Mouse (Mus musculus) heart, adult 9 months (tissue): ENCODE data around the gene Sh3pxd2b.

ENCODE experiments used
- DNase-seq, 2 experiments: peaks; one replicate each; pipeline ENCODE4 v3.0.0; 2022; ENCODE audit warnings: low spot score in 2 of 2

The Sh3pxd2b gene

GRCm38 (mm10) chr11:32347607-32348432 lies at the start of gene Sh3pxd2b:
Gene Sh3pxd2b (plus strand): TSS chr11:32347820.
- no peak for DNase-seq

- DNase-seq, result no peak
These were observed 49.6 kb upstream of the Sh3pxd2b start for GRCm38 (mm10) chr11:32297866-32298531.

- DNase-seq, result no peak
These were observed 49.1 kb upstream of the Sh3pxd2b start for GRCm38 (mm10) chr11:32298532-32298918.

- peak in 1 of 2 experiments; percentile 43 for DNase-seq
These were observed 47.8 kb upstream of the Sh3pxd2b start, which contains the start of gene Hbq1a for GRCm38 (mm10) chr11:32299865-32300264. Gene Hbq1a (plus strand): TSS chr11:32300069.

- DNase-seq, result no peak
These were observed 47.0 kb upstream of the Sh3pxd2b start for GRCm38 (mm10) chr11:32300279-32301267.

GRCm38 (mm10) chr11:32301506-32301905 lies 46.1 kb upstream of the Sh3pxd2b start:
- no peak for DNase-seq

GRCm38 (mm10) chr11:32302824-32303419 lies 44.7 kb upstream of the Sh3pxd2b start:
- peak; percentile 23 to 37 for DNase-seq

GRCm38 (mm10) chr11:32303455-32303854 lies 44.2 kb upstream of the Sh3pxd2b start:
- DNase-seq, result no peak

GRCm38 (mm10) chr11:32307006-32307405 lies 40.6 kb upstream of the Sh3pxd2b start:
- no peak for DNase-seq

- DNase-seq, result no peak
These were observed 38.2 kb upstream of the Sh3pxd2b start for GRCm38 (mm10) chr11:32309446-32309845.

- DNase-seq, result no peak
These were observed 37.7 kb upstream of the Sh3pxd2b start for GRCm38 (mm10) chr11:32309928-32310327.

GRCm38 (mm10) chr11:32316009-32316408 lies 31.6 kb upstream of the Sh3pxd2b start:
- no peak for DNase-seq

- DNase-seq, result no peak
These were observed 27.0 kb upstream of the Sh3pxd2b start for GRCm38 (mm10) chr11:32320507-32321195.

GRCm38 (mm10) chr11:32321196-32321565 lies 26.4 kb upstream of the Sh3pxd2b start:
- peak in 1 of 2 experiments; percentile 29 for DNase-seq

- peak; percentile 67 to 80 for DNase-seq
These were observed 23.0 kb upstream of the Sh3pxd2b start for GRCm38 (mm10) chr11:32324609-32325008.

- peak; percentile 52 to 74 for DNase-seq
These were observed 16.5 kb upstream of the Sh3pxd2b start for GRCm38 (mm10) chr11:32331075-32331474.

GRCm38 (mm10) chr11:32331861-32332260 lies 15.8 kb upstream of the Sh3pxd2b start:
- no peak for DNase-seq

GRCm38 (mm10) chr11:32333235-32333634 lies 14.4 kb upstream of the Sh3pxd2b start:
- DNase-seq, result no peak

- DNase-seq, result peak; percentile 51 to 60
These were observed 11.1 kb upstream of the Sh3pxd2b start for GRCm38 (mm10) chr11:32336435-32336907.

GRCm38 (mm10) chr11:32339131-32339531 lies 8.5 kb upstream of the Sh3pxd2b start:
- DNase-seq, result peak; percentile 70 to 76
